Mouse (Mus musculus): ENCODE measurements around the gene Ggt5. TPM values are rescaled to one million over a fixed set of nuclear protein-coding genes. Genes with fewer than 3 reads are reported as not detected.

Gene Ggt5
- total RNA-seq, 2 experiments from 2014 or later, result 6.5 to 6.6 TPM

DNA sequence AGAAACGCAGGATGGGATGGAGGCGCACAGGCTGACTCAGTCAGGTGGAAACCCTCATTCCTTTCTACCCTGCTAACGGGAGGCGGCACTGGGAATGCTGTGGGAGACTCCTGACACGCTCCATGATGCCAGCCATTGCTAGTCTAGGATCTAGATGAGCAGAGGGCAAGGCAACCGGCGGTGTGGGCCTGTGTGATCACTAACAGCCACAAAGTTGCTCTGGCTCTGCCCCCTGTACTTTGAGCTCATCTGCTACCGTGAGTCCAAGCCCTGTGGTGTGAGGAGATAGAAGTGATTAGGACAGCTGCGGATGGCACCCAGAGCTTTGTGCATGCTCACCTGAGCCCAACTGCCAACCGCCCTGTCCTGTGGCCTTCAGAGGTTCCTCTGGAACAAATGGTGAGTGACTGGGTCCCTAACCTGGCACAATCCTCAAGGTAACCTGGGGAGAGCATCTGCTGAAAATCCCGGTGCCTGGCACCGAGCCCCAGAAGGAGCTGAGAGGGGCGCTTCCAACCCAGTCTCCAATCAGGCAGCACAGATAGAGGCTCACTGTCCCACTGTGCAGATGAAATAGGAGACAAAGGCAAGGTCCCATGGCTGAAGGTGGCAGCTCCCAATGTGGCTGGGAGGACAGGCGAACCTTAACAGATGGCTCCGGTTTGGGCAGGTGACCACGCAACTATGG lies 62.4 kb downstream of the Ggt5 start:
- no peak for DNase-seq

DNA sequence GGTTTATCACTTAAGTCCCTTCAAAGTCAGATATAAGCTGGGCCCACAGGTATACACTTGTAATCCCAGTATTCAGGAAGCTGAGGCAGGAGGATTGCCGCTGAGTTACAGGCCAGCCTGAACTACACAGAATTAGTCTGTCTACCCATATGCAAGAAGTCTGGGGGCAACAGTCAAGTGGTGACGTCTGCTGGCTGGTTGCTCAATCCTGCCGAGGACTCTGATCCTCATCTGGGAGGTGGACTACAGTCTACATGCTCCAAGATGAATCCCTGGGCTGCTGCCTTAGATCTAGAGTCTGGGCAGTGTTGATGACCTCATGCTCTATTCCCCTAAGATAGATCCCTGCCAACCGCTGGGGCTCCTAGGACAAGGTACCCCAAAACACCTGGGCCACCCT lies 64.9 kb downstream of the Ggt5 start:
- no peak for DNase-seq

DNA sequence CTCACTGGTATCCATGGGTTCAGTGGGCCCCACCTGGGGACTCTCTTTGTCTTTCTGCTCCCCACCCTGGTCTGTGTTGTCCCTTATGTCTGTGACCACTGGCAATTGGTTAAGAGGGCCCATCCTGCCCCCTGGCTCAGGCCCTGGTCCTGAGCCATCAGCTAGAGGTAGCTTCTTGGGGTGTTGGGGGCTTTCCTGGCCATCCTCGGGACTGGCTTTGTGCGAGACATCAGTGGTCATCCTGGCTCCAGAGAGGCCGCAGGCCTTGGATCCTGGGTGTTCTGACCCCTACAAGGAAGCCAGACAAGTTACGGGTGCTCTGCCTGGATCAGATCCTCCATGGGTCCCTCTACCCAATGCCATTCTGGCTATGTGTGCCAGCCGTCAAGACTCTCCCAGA lies 68.0 kb downstream of the Ggt5 start:
- DNase-seq, result no peak

DNA sequence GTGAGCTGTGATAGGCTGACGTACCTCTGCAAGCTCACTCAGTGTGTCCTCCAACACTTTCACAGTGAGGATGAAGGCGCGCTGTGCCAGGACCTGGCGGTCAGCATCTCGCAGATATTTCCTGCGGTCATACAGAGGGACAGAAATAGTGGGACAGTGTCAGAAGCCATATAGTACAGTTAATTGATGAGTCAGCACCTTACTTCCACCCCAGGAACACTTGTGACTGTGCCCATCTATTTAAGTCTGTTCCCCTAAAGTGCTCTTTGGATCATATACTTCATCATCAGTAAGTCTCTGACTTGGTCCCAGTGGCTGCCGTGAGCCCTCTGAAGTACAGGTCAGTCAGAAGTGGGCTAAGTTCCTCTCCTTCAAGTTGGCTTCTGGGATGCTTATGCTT lies 68.6 kb downstream of the Ggt5 start:
- no peak for DNase-seq

DNA sequence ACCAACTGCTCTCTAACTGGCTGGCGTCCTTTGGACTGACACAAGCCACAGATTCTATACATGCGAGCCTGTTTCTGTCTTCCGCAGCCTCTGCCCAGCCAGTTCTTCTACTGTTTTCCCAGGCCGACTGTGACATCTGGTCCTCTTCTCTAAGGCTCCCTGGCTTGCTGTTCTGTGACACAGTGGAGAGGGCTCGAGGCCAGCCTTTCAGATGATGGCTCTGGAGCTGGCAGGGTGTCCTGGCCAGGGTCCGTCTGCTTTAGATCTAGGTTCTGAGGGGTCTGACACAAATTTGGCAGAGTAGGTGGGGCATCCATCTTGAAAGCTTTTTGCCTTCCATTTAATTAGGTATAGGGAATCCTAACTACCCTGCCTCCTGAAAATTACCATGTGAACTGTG lies 72.2 kb downstream of the Ggt5 start:
- DNase-seq, result no peak

DNA sequence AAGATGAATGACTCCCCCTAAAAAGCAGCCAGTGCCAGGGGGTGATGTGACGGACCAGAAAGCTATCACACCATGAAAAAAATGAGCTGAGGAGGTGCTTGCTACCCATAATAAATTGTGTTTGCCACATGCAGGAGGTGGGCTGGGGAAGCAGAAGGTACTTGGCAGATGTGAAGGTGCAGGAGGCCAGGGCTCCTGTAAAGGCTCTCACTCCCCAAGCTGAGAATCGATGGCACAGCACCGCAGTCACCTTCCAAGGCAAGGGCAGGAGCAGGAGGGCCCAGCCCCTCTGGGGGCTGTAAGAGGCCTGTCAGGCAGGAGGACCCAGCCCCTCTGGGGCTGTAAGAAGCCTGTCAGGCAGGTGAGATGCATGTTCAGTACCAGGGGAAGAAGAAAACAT lies 72.7 kb downstream of the Ggt5 start:
- no peak for DNase-seq

DNA sequence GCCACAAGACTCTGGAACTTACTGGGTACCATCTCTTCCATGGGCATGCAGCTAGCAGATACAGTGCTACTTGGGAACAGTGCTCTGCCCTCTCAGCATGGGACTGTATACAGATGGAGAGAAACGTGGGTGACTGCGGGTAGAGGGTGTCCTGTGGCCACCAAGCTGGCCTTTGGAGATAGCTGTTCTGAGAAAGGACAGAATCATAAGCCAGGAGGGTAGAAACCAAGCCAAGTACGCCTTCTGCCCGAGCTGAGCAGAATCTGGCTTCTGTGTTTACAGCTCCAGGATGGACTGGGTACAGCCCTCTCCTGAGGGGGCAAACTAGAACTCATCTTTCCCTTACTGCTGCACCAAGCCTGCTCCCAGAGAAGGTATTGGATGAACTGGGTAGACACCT lies 73.4 kb downstream of the Ggt5 start:
- no peak for DNase-seq

DNA sequence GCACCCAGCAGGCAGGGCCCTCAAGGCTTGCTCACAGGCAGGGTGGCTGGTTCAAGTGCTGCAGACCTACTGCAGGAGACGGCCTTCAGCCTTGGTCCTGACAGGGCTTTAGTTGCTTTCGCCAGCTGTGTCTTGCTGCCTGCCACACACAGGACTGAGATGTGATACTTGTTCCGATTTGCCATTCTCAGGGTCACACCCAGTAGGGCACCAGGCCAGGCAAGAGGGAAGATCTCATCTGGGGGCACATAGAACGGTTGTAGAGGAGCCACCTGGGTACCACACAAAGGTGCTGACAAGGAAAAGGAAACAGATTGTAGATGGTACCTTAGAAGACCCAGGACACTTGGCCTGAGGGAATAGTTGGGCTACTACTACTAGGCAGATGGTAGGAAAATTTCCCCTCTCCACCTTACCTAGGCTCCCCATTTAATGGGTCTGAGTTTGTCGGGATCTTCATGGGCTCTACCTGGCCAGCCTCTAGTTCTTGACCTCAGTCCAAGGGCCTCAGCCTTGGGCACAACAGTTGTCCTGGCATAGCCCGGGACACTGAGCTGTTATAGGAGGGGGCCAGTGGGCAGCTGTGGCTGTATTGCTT lies 75.6 kb downstream of the Ggt5 start:
- DNase-seq, result peak; percentile 14 to 28

DNA sequence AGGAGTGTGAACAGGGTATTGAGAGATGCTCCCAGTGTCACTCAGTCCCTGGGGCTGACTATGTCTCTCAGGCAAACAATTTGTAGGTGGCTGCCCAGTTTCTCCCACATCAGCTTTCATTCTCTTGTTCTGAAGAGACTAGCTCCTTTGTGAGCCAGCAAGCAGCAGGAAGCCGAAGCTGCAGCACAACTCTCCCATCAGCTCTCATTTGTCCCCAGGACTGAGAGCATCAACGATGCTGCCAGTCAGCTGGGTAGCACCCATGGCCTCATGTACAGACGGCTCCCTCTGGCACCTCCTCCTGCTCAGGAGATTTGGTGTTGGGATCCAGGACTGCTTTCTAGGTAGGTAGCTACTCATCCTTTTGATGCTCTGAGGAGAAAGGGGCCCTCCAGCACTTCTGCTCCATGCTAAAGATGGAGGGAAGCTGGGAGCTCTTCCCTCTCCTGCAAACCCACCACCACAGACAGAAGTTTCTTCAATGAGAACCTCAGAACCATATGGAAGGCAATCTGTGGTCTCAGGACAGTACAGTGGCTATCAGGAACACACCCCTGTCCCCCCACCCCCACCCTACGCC lies 77.4 kb downstream of the Ggt5 start:
- no peak for DNase-seq

Other genes starting within 250 kb of the Ggt5 start
- under 1 TPM; 0.40 to 0.76 TPM for gene Upb1, start 188.2 kb upstream of the Ggt5 start, total RNA-seq (2021)
- gene Snrpd3, start 71.8 kb upstream of the Ggt5 start, total RNA-seq (2021), result 10 to 100 TPM; 81.9 to 98.1 TPM
- gene Gucd1, start 71.4 kb upstream of the Ggt5 start, total RNA-seq (2021), result 10 to 100 TPM; 29.7 to 42.1 TPM
- gene Lrrc75b, start 29.0 kb upstream of the Ggt5 start, total RNA-seq (2021), result under 1 TPM; 0.17 to 0.36 TPM
- not detected for gene Ggt1, start 27.7 kb upstream of the Ggt5 start, total RNA-seq (2021)
- gene Susd2, start 54.7 kb downstream of the Ggt5 start, total RNA-seq (2021), result 10 to 100 TPM in 1 of 2 experiments, 1 to 10 TPM in 1; 9.7 to 11.0 TPM
- 10 to 100 TPM; 32.9 to 35.1 TPM for gene Cabin1, start 175.0 kb downstream of the Ggt5 start, total RNA-seq (2021)
- gene Ddt, start 184.1 kb downstream of the Ggt5 start, total RNA-seq (2021), result 100 to 1,000 TPM; 107 to 161 TPM
- gene Gm20441, start 191.6 kb downstream of the Ggt5 start, total RNA-seq (2021), result under 1 TPM in 1 of 2 experiments, not detected in 1; 0.53 TPM
- 10 to 100 TPM; 14.9 to 28.7 TPM for gene Gstt3, start 192.1 kb downstream of the Ggt5 start, total RNA-seq (2021)
- 10 to 100 TPM; 37.6 to 47.8 TPM for gene Gstt1, start 209.2 kb downstream of the Ggt5 start, total RNA-seq (2021)
- not detected for gene Gstt4, start 233.2 kb downstream of the Ggt5 start, total RNA-seq (2021)
- gene Gstt2, start 248.1 kb downstream of the Ggt5 start, total RNA-seq (2021), result 10 to 100 TPM; 30.0 to 32.0 TPM